Mouse (Mus musculus): ENCODE measurements around the gene Apob. TPM values are rescaled to one million over a fixed set of nuclear protein-coding genes. Genes with fewer than 3 reads are reported as not detected.
A peak's percentile ranks its signal among the peaks of the same experiment; 100 is the strongest.

Gene Apob
- 0.11 and 2.0 TPM in 2 replicates for polyA plus RNA-seq (2015; fragmentation: Nextera tagmentation; extraction: Ambion mirVana)

GRCm38 (mm10) chr12:7977466-7978189, at the start of gene Apob:
Gene Apob (plus strand): TSS chr12:7977648.
- Histone ChIP-seq H3K4me2 (ENCODE audit: low read depth, low read length) (no peak within 1 kb of the TSS), H3K4me1 (replicated peaks; ENCODE audit: control insufficient read depth, insufficient read depth, low read length) (no peaks in the 10 kb centered on the region), H3K27ac (ENCODE audit: low read length) (no peak within 1 kb of the TSS), H3K36me3 (ENCODE audit: control insufficient read depth, insufficient read depth, low read length) (no peaks in the 10 kb centered on the region), H3K9ac (ENCODE audit: low read length) (no peak within 1 kb of the TSS), H3K27me3 (ENCODE audit: control insufficient read depth, insufficient read depth, low read depth, low read length) (no peaks in the 10 kb centered on the region), H3K4me3 (ENCODE audit: low read length) (no peak within 1 kb of the TSS), H3K9me3 (ENCODE audit: control insufficient read depth, low read length) (no peaks in the 10 kb centered on the region)
- 66% methylated on average over 20 of the region's 20 CpGs for WGBS
- ATAC-seq (ENCODE audit: low read depth), result no peak; the same call in 1 of the 2 replicates

GRCm38 (mm10) chr12:7932405-7932920, 45.0 kb upstream of the Apob start:
- no peak for ATAC-seq (ENCODE audit: low read depth)
- Histone ChIP-seq H3K9ac (ENCODE audit: low read length) (no peak overlapping the region), H3K4me2 (ENCODE audit: low read depth, low read length) (no peak overlapping the region), H3K27ac (ENCODE audit: low read length) (no peak overlapping the region), H3K4me1 (replicated peaks; ENCODE audit: control insufficient read depth, insufficient read depth, low read length) (no peaks in the 10 kb centered on the region), H3K9me3 (ENCODE audit: control insufficient read depth, low read length) (no peaks in the 10 kb centered on the region), H3K36me3 (ENCODE audit: control insufficient read depth, insufficient read depth, low read length) (no peaks in the 10 kb centered on the region), H3K4me3 (ENCODE audit: low read length) (no peak overlapping the region), H3K27me3 (ENCODE audit: control insufficient read depth, insufficient read depth, low read depth, low read length) (no peaks in the 10 kb centered on the region)
- WGBS, result 64% methylated on average over 4 of the region's 4 CpGs

- no peaks in the 10 kb centered on the region for H3K4me1 ChIP-seq (replicated peaks; ENCODE audit: control insufficient read depth, insufficient read depth, low read length)
- no peaks in the 10 kb centered on the region for H3K9me3 ChIP-seq (ENCODE audit: control insufficient read depth, low read length)
- no peaks in the 10 kb centered on the region for H3K27me3 ChIP-seq (ENCODE audit: control insufficient read depth, insufficient read depth, low read depth, low read length)
- H3K4me2 ChIP-seq (ENCODE audit: low read depth, low read length), result no peak overlapping the region
- no peak for ATAC-seq (ENCODE audit: low read depth)
- H3K4me3 ChIP-seq (ENCODE audit: low read length), result no peak overlapping the region
- no peaks in the 10 kb centered on the region for H3K36me3 ChIP-seq (ENCODE audit: control insufficient read depth, insufficient read depth, low read length)
- no peak overlapping the region for H3K27ac ChIP-seq (ENCODE audit: low read length)
- H3K9ac ChIP-seq (ENCODE audit: low read length), result no peak overlapping the region
- WGBS, result 56% methylated on average over 9 of the region's 9 CpGs
Measured at GRCm38 (mm10) chr12:7950098-7950745, 27.2 kb upstream of the Apob start.

GRCm38 (mm10) chr12:7958851-7959250, 18.6 kb upstream of the Apob start:
- H3K9me3 ChIP-seq (ENCODE audit: control insufficient read depth, low read length), result no peaks in the 10 kb centered on the region
- peaks cover 9% of the 10 kb centered on the region; the same call in 1 of the 2 replicates for H3K4me1 ChIP-seq (replicated peaks; ENCODE audit: control insufficient read depth, insufficient read depth, low read length)
- no peak overlapping the region for H3K4me2 ChIP-seq (ENCODE audit: low read depth, low read length)
- 59% methylated on average over 1 of the region's 1 CpGs for WGBS
- H3K4me3 ChIP-seq (ENCODE audit: low read length), result no peak overlapping the region
- H3K36me3 ChIP-seq (ENCODE audit: control insufficient read depth, insufficient read depth, low read length), result no peaks in the 10 kb centered on the region
- ATAC-seq (ENCODE audit: low read depth), result no peak
- no peak overlapping the region for H3K9ac ChIP-seq (ENCODE audit: low read length)
- H3K27ac ChIP-seq (ENCODE audit: low read length), result no peak overlapping the region
- H3K27me3 ChIP-seq (ENCODE audit: control insufficient read depth, insufficient read depth, low read depth, low read length), result no peaks in the 10 kb centered on the region

- no peak overlapping the region for H3K4me3 ChIP-seq (ENCODE audit: low read length)
- H3K36me3 ChIP-seq (ENCODE audit: control insufficient read depth, insufficient read depth, low read length), result no peaks in the 10 kb centered on the region
- no peak overlapping the region for H3K9ac ChIP-seq (ENCODE audit: low read length)
- H3K4me1 ChIP-seq (replicated peaks; ENCODE audit: control insufficient read depth, insufficient read depth, low read length), result peaks cover 9% of the 10 kb centered on the region; the same call in 1 of the 2 replicates
- H3K27ac ChIP-seq (ENCODE audit: low read length), result no peak overlapping the region
- no peaks in the 10 kb centered on the region for H3K27me3 ChIP-seq (ENCODE audit: control insufficient read depth, insufficient read depth, low read depth, low read length)
- 73% methylated on average over 6 of the region's 6 CpGs for WGBS
- no peaks in the 10 kb centered on the region for H3K9me3 ChIP-seq (ENCODE audit: control insufficient read depth, low read length)
- H3K4me2 ChIP-seq (ENCODE audit: low read depth, low read length), result no peak overlapping the region
- ATAC-seq (ENCODE audit: low read depth), result no peak
Measured at GRCm38 (mm10) chr12:7959310-7959918, 18.0 kb upstream of the Apob start.

- Histone ChIP-seq H3K36me3 (ENCODE audit: control insufficient read depth, insufficient read depth, low read length) (no peaks in the 10 kb centered on the region), H3K9me3 (ENCODE audit: control insufficient read depth, low read length) (no peaks in the 10 kb centered on the region), H3K27me3 (ENCODE audit: control insufficient read depth, insufficient read depth, low read depth, low read length) (no peaks in the 10 kb centered on the region), H3K4me3 (ENCODE audit: low read length) (no peak overlapping the region), H3K9ac (ENCODE audit: low read length) (no peak overlapping the region), H3K4me2 (ENCODE audit: low read depth, low read length) (peak overlapping the region; percentile 25), H3K27ac (ENCODE audit: low read length) (no peak overlapping the region), H3K4me1 (replicated peaks; ENCODE audit: control insufficient read depth, insufficient read depth, low read length) (peaks cover 9% of the 10 kb centered on the region; the same call in 1 of the 2 replicates)
- WGBS, result 27% methylated on average over 5 of the region's 5 CpGs
- ATAC-seq (ENCODE audit: low read depth), result peak; percentile 83
Measured at GRCm38 (mm10) chr12:7962314-7962927, 15.0 kb upstream of the Apob start.

GRCm38 (mm10) chr12:7967221-7967620, 10.2 kb upstream of the Apob start:
- H3K27ac ChIP-seq (ENCODE audit: low read length), result no peak overlapping the region
- peaks cover 8% of the 10 kb centered on the region; the same call in 1 of the 2 replicates for H3K4me1 ChIP-seq (replicated peaks; ENCODE audit: control insufficient read depth, insufficient read depth, low read length)
- 68% methylated on average over 2 of the region's 2 CpGs for WGBS
- H3K9me3 ChIP-seq (ENCODE audit: control insufficient read depth, low read length), result no peaks in the 10 kb centered on the region
- H3K4me3 ChIP-seq (ENCODE audit: low read length), result no peak overlapping the region
- no peak for ATAC-seq (ENCODE audit: low read depth)
- H3K4me2 ChIP-seq (ENCODE audit: low read depth, low read length), result no peak overlapping the region
- H3K27me3 ChIP-seq (ENCODE audit: control insufficient read depth, insufficient read depth, low read depth, low read length), result no peaks in the 10 kb centered on the region
- H3K36me3 ChIP-seq (ENCODE audit: control insufficient read depth, insufficient read depth, low read length), result no peaks in the 10 kb centered on the region
- no peak overlapping the region for H3K9ac ChIP-seq (ENCODE audit: low read length)

- Histone ChIP-seq H3K4me3 (ENCODE audit: low read length) (no peak overlapping the region), H3K4me1 (replicated peaks; ENCODE audit: control insufficient read depth, insufficient read depth, low read length) (no peaks in the 10 kb centered on the region), H3K27me3 (ENCODE audit: control insufficient read depth, insufficient read depth, low read depth, low read length) (no peaks in the 10 kb centered on the region), H3K9me3 (ENCODE audit: control insufficient read depth, low read length) (no peaks in the 10 kb centered on the region), H3K4me2 (ENCODE audit: low read depth, low read length) (no peak overlapping the region), H3K27ac (ENCODE audit: low read length) (no peak overlapping the region), H3K9ac (ENCODE audit: low read length) (no peak overlapping the region), H3K36me3 (ENCODE audit: control insufficient read depth, insufficient read depth, low read length) (no peaks in the 10 kb centered on the region)
- no peak for ATAC-seq (ENCODE audit: low read depth)
- WGBS, result 67% methylated on average over 2 of the region's 2 CpGs
Measured at GRCm38 (mm10) chr12:7970301-7970700, 7.1 kb upstream of the Apob start.

GRCm38 (mm10) chr12:7970817-7971216, 6.6 kb upstream of the Apob start:
- Histone ChIP-seq H3K4me2 (ENCODE audit: low read depth, low read length) (no peak overlapping the region), H3K4me3 (ENCODE audit: low read length) (no peak overlapping the region), H3K9me3 (ENCODE audit: control insufficient read depth, low read length) (no peaks in the 10 kb centered on the region), H3K27ac (ENCODE audit: low read length) (no peak overlapping the region), H3K9ac (ENCODE audit: low read length) (no peak overlapping the region), H3K27me3 (ENCODE audit: control insufficient read depth, insufficient read depth, low read depth, low read length) (no peaks in the 10 kb centered on the region), H3K4me1 (replicated peaks; ENCODE audit: control insufficient read depth, insufficient read depth, low read length) (no peaks in the 10 kb centered on the region), H3K36me3 (ENCODE audit: control insufficient read depth, insufficient read depth, low read length) (no peaks in the 10 kb centered on the region)
- no peak for ATAC-seq (ENCODE audit: low read depth)
- WGBS, result 41% methylated on average over 3 of the region's 3 CpGs
